Mouse (Mus musculus) embryonic facial prominence, embryonic 10.5 days (tissue): ENCODE data around the gene Snrpb2. TPM values are rescaled to one million over a fixed set of nuclear protein-coding genes. Genes with fewer than 3 reads are reported as not detected.

Experiments
- DNase-seq: peaks from one replicate; pipeline ENCODE4 v3.0.0-alpha.2; 2017; ENCODE audit warnings: low spot score
- H3K27ac ChIP-seq: fragments of 300-500 bp; sonication (generic); replicated peaks from 2 replicates; pipeline ENCODE4 v1.5.1; 2016; ENCODE audit warnings: mild to moderate bottlenecking
- H3K27me3 ChIP-seq: fragments of 300-500 bp; sonication (generic); replicated peaks from 2 replicates; pipeline ENCODE4 v1.6.1; 2016; ENCODE audit warnings: low read depth, mild to moderate bottlenecking; ENCODE audit not compliant: poor library complexity, severe bottlenecking
- H3K36me3 ChIP-seq: fragments of 300-500 bp; sonication (generic); replicated peaks from 2 replicates; pipeline ENCODE4 v1.6.1; 2016; ENCODE audit warnings: mild to moderate bottlenecking, moderate library complexity
- H3K4me1 ChIP-seq: fragments of 300-500 bp; sonication (generic); 2 replicates; pipeline ENCODE4 v1.6.1; 2016
- H3K4me3 ChIP-seq: fragments of 300-500 bp; sonication (generic); 2 replicates; pipeline ENCODE4 v1.5.1; 2016; ENCODE audit warnings: mild to moderate bottlenecking, moderate library complexity
- H3K9me3 ChIP-seq: fragments of 300-500 bp; sonication (generic); 2 replicates; pipeline ENCODE4 v1.6.1; 2016; ENCODE audit warnings: mild to moderate bottlenecking
- WGBS: fragments of 180-500 bp; shearing (Covaris S2); methylation state at CpG from one replicate; pipeline ENCODE4 v1.1.7; 2016; 5-methylcytosine and 5-hydroxymethylcytosine counted together
- polyA plus RNA-seq: library from polyadenylated mRNA; unstranded; fragments of >200 nt; fragmentation: Nextera tagmentation; extraction: Ambion mirVana; gene quantifications from 2 replicates; pipeline ENCODE4 v1.2.1, GENCODE M21; 2016

Snrpb2 gene
- polyA plus RNA-seq, 1 experiment from 2014 or later: 105 TPM

DNA sequence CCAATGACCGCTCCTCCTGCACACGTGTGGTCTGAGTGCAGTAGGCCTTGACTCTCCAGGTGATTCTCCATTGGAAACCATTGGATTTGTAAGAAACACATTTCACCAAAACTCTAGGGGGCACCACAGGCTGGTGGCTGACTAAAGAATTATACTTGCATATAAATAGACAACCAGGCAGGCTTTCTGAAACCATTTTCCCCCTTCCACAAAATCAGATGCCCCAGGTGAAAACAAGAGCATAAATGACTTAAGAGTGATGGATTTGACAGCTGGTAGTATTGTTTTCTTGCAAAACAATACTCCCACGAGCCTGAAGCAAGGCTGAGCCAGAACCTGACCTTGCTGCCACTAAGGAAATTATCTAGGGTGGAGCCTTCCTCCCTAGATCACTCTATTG, 54.6 kb downstream of the Snrpb2 start:
- no peak overlapping the region for H3K4me3 ChIP-seq
- H3K9me3 ChIP-seq: no peaks in the 10 kb centered on the region
- DNase-seq: no peak
- H3K27me3 ChIP-seq: no peaks in the 10 kb centered on the region
- H3K27ac ChIP-seq: no peak overlapping the region
- H3K4me1 ChIP-seq: no peaks in the 10 kb centered on the region
- no peaks in the 10 kb centered on the region for H3K36me3 ChIP-seq
- 74% methylated on average over 3 of the region's 3 CpGs for WGBS

GRCm38 (mm10) chr2:143118221-143118620, 55.4 kb downstream of the Snrpb2 start:
- no peak for DNase-seq
- Histone ChIP-seq H3K9me3 (no peaks in the 10 kb centered on the region), H3K4me3 (no peak overlapping the region), H3K27ac (no peak overlapping the region), H3K36me3 (no peaks in the 10 kb centered on the region), H3K4me1 (no peaks in the 10 kb centered on the region), H3K27me3 (no peaks in the 10 kb centered on the region)
- 86% methylated on average over 7 of the region's 7 CpGs for WGBS

Other genes starting within 250 kb of the Snrpb2 start
- gene Kif16b, start 161.5 kb upstream of the Snrpb2 start, polyA plus RNA-seq: 8.9 and 9.6 TPM in 2 replicates
- gene Otor, start 15.4 kb downstream of the Snrpb2 start, polyA plus RNA-seq: 0.64 and 3.8 TPM in 2 replicates